Mouse (Mus musculus) thymus, postnatal 25 days (tissue): Measurements from ENCODE around the gene Tlx1.

ENCODE experiments used
- DNase-seq: peaks from one replicate; pipeline ENCODE4 v3.0.0; 2022

The Tlx1 gene

GRCm38 (mm10) chr19:45150490-45151181 is at the start of gene Tlx1:
Tlx1 (plus strand) TSS chr19:45150680.
- DNase-seq, result no peak

GRCm38 (mm10) chr19:45105591-45105990 is 44.9 kb upstream of the Tlx1 start:
- DNase-seq, result no peak

- DNase-seq, result no peak
Measured at GRCm38 (mm10) chr19:45106689-45107088, 43.8 kb upstream of the Tlx1 start.

- DNase-seq, result no peak
Measured at GRCm38 (mm10) chr19:45110681-45111080, 39.8 kb upstream of the Tlx1 start.

- no peak for DNase-seq
Measured at GRCm38 (mm10) chr19:45112444-45112843, 38.0 kb upstream of the Tlx1 start.

- no peak for DNase-seq
Measured at GRCm38 (mm10) chr19:45113791-45114460, 36.6 kb upstream of the Tlx1 start.

GRCm38 (mm10) chr19:45114772-45115171 is 35.7 kb upstream of the Tlx1 start:
- no peak for DNase-seq

- peak; percentile 18 for DNase-seq
Measured at GRCm38 (mm10) chr19:45116798-45117197, 33.7 kb upstream of the Tlx1 start.

- no peak for DNase-seq
Measured at GRCm38 (mm10) chr19:45131966-45132628, 18.4 kb upstream of the Tlx1 start.

GRCm38 (mm10) chr19:45142531-45142930 is 7.9 kb upstream of the Tlx1 start:
- DNase-seq, result no peak

GRCm38 (mm10) chr19:45143214-45143895 is 7.1 kb upstream of the Tlx1 start:
- DNase-seq, result no peak

GRCm38 (mm10) chr19:45147071-45147470 is 3.4 kb upstream of the Tlx1 start:
- no peak for DNase-seq

GRCm38 (mm10) chr19:45151361-45152182 is 1.1 kb downstream of the Tlx1 start:
- no peak for DNase-seq

GRCm38 (mm10) chr19:45152183-45152650 is 1.7 kb downstream of the Tlx1 start:
- no peak for DNase-seq

- no peak for DNase-seq
Measured at GRCm38 (mm10) chr19:45153311-45154058, 3.0 kb downstream of the Tlx1 start.

GRCm38 (mm10) chr19:45154059-45154386 is 3.5 kb downstream of the Tlx1 start:
- DNase-seq, result no peak

GRCm38 (mm10) chr19:45154521-45154920 is 4.0 kb downstream of the Tlx1 start:
- DNase-seq, result no peak

- no peak for DNase-seq
Measured at GRCm38 (mm10) chr19:45155141-45155790, 4.8 kb downstream of the Tlx1 start.

GRCm38 (mm10) chr19:45155791-45156186 is 5.3 kb downstream of the Tlx1 start:
- DNase-seq, result no peak

GRCm38 (mm10) chr19:45156381-45156780 is 5.9 kb downstream of the Tlx1 start:
- DNase-seq, result no peak

- DNase-seq, result no peak
Measured at GRCm38 (mm10) chr19:45158201-45158600, 7.7 kb downstream of the Tlx1 start.
